Mouse (Mus musculus) Patski (cell line): Measurements from ENCODE around the gene Impdh2. TPM values are rescaled to one million over a fixed set of nuclear protein-coding genes. Genes with fewer than 3 reads are reported as not detected.

Experiments used
- ATAC-seq: fragments of 100-300 bp; one replicate; pipeline ENCODE4 v1.8.0; 2021
- CTCF ChIA-PET: fragments of 350-600 bp; sonication (Branson Sonifier 250); formaldehyde crosslinking; loops from one replicate; lab custom pipeline; 2022; ENCODE audit warnings: inconsistent platforms; lab: Charles Lee
- POLR2A ChIA-PET: fragments of 350-600 bp; sonication (Branson Sonifier 250); formaldehyde crosslinking; loops from one replicate; lab custom pipeline; 2022; ENCODE audit warnings: antibody characterized with exemption, inconsistent platforms; lab: Charles Lee
- DNase-seq: peaks from one replicate; pipeline ENCODE4 v3.0.0-alpha.2; 2011; ENCODE audit warnings: low read depth, low spot score
- H3K27me3 ChIP-seq: fragments of 371-371 bp; one replicate; pipeline ENCODE4 v1.5.1; 2021
- CTCF ChIP-seq: fragments of 100-300 bp; IDR thresholded peaks from one replicate; pipeline ENCODE4 v1.5.1; 2021
- in situ Hi-C: fragments of 300-500 bp; cut with MboI; formaldehyde crosslinking; loops from 3 replicates; pipeline ENCODE4 v1.11.1; 2018; ENCODE audit warnings: low pct_unique_long_range_greater_than_20kb, mixed read lengths
- polyA plus RNA-seq: library from polyadenylated mRNA; unstranded; gene quantifications from one replicate; pipeline ENCODE4 v1.2.3, GENCODE M21; 2021

The Impdh2 gene
- polyA plus RNA-seq, 1 experiment from 2014 or later: 93.3 TPM

- peak; percentile 3 for ATAC-seq
- no peak for TF ChIP-seq CTCF
- H3K27me3 ChIP-seq: no peaks in the 10 kb centered on the region
These were observed 18.0 kb downstream of the Impdh2 start for GRCm38 (mm10) chr9:108577934-108578544.

GRCm38 (mm10) chr9:108578545-108579343, 18.7 kb downstream of the Impdh2 start, which contains the start of gene Wdr6:
Wdr6 (minus strand) TSS chr9:108578739.
- in situ Hi-C loops: no loop called here
- H3K27me3 ChIP-seq: no peaks in the 10 kb centered on the region
- ChIA-PET POLR2A (interaction anchor here (1.6 kb wide), 1 partner anchor 10 kb away, joined by 11 read pairs; no protein-coding TSS in a partner anchor), CTCF (interaction anchor here (1.3 kb wide), 1 partner anchor 13 kb away, joined by 5 read pairs; no protein-coding TSS in a partner anchor)
- no peak for TF ChIP-seq CTCF
- ATAC-seq (peak; percentile 92), DNase-seq (no peak)

More at GRCm38 (mm10) chr9:108577934-108578544, 18.0 kb downstream of the Impdh2 start:
- DNase-seq: no peak
- in situ Hi-C loops: no loop called here
- ChIA-PET CTCF (no interaction called here), POLR2A (interaction anchor here (1.2 to 1.6 kb wide), 3 partner anchors 9 to 11 kb away, joined by 3 to 11 read pairs (median 5); partner anchors contain the start of gene Ndufaf3)

GRCm38 (mm10) chr9:108579344-108579690, 19.2 kb downstream of the Impdh2 start:
- ChIA-PET CTCF (interaction anchor here (1.3 kb wide), 1 partner anchor 13 kb away, joined by 5 read pairs; no protein-coding TSS in a partner anchor), POLR2A (interaction anchor here (1.6 kb wide), 1 partner anchor 10 kb away, joined by 11 read pairs; no protein-coding TSS in a partner anchor)
- in situ Hi-C loops: no loop called here
- DNase-seq (no peak), ATAC-seq (no peak)
- no peaks in the 10 kb centered on the region for H3K27me3 ChIP-seq
- no peak for TF ChIP-seq CTCF

- POLR2A ChIA-PET: interaction anchor here (3.3 kb wide), 1 partner anchor 9 kb away, joined by 11 read pairs; the partner anchor contains the start of gene Wdr6
- CTCF ChIA-PET: no interaction called here
- ATAC-seq: no peak
- in situ Hi-C loops: no loop called here
- DNase-seq: no peak
- H3K27me3 ChIP-seq: no peaks in the 10 kb centered on the region
- no peak for TF ChIP-seq CTCF
These were observed 27.6 kb downstream of the Impdh2 start for GRCm38 (mm10) chr9:108587571-108588180.

- ATAC-seq (no peak), DNase-seq (no peak)
- TF ChIP-seq CTCF: no peak
- no peaks in the 10 kb centered on the region for H3K27me3 ChIP-seq
- ChIA-PET CTCF (no interaction called here), POLR2A (interaction anchor here (3.3 kb wide), 1 partner anchor 10 kb away, joined by 11 read pairs; the partner anchor contains the start of gene Wdr6)
- in situ Hi-C loops: no loop called here
These were observed 29.1 kb downstream of the Impdh2 start for GRCm38 (mm10) chr9:108589229-108589628.

GRCm38 (mm10) chr9:108591462-108591861, 31.4 kb downstream of the Impdh2 start:
- no peak for DNase-seq
- no peaks in the 10 kb centered on the region for H3K27me3 ChIP-seq
- in situ Hi-C loops: no loop called here
- ChIA-PET CTCF (interaction anchor here (1.5 kb wide), 1 partner anchor 12 kb away, joined by 5 read pairs; no protein-coding TSS in a partner anchor), POLR2A (no interaction called here)
- no peak for ATAC-seq
- TF ChIP-seq CTCF: no peak

- in situ Hi-C loops: no loop called here
These were observed 34.3 kb downstream of the Impdh2 start for GRCm38 (mm10) chr9:108594354-108594753.

GRCm38 (mm10) chr9:108596998-108597764, 37.1 kb downstream of the Impdh2 start, which contains the start of gene P4htm:
P4htm (minus strand) TSS chr9:108597667.
- ChIA-PET POLR2A (interaction anchor here (0.7 kb wide), 2 partner anchors 21 to 24 kb away, joined by 3 read pairs; no protein-coding TSS in a partner anchor), CTCF (interaction anchor here (0.8 to 1.3 kb wide), 3 partner anchors 20 to 24 kb away, joined by 3 to 4 read pairs (median 3); no protein-coding TSS in a partner anchor)
- in situ Hi-C loops: no loop called here
- H3K27me3 ChIP-seq: no peaks in the 10 kb centered on the region
- DNase-seq (no peak), ATAC-seq (peak; percentile 75)
- no peak for TF ChIP-seq CTCF

More at GRCm38 (mm10) chr9:108594354-108594753, 34.3 kb downstream of the Impdh2 start:
- POLR2A ChIA-PET: no interaction called here
- no peak for TF ChIP-seq CTCF
- no peak for ATAC-seq
- DNase-seq: no peak
- CTCF ChIA-PET: no interaction called here
- no peaks in the 10 kb centered on the region for H3K27me3 ChIP-seq

- DNase-seq: no peak
- POLR2A ChIA-PET: no interaction called here
- CTCF ChIA-PET: no interaction called here
- in situ Hi-C loops: no loop called here
- TF ChIP-seq CTCF: no peak
- no peaks in the 10 kb centered on the region for H3K27me3 ChIP-seq
- ATAC-seq: no peak
These were observed 39.0 kb downstream of the Impdh2 start for GRCm38 (mm10) chr9:108599021-108599566.
